Mouse (Mus musculus) testis, adult 2 months (tissue): Measurements from ENCODE around the gene Psmb3. TPM values are rescaled to one million over a fixed set of nuclear protein-coding genes. Genes with fewer than 3 reads are reported as not detected.

Experiments used
- H3K27ac ChIP-seq: fragments of 200-500 bp; 2 replicates; pipeline ENCODE4 v1.5.1; 2012; ENCODE audit warnings: low read depth, low read length; ENCODE audit not compliant: control insufficient read depth, insufficient read depth
- H3K27me3 ChIP-seq: fragments of 200-500 bp; 2 replicates; pipeline ENCODE4 v1.6.1; 2012; ENCODE audit warnings: mild to moderate bottlenecking, low read length, moderate library complexity; ENCODE audit not compliant: control insufficient read depth, insufficient read depth
- H3K36me3 ChIP-seq: fragments of 200-500 bp; 2 replicates; pipeline ENCODE4 v1.6.1; 2012; ENCODE audit warnings: mild to moderate bottlenecking, low read length; ENCODE audit not compliant: control insufficient read depth, insufficient read depth
- H3K4me1 ChIP-seq: fragments of 200-500 bp; 2 replicates; pipeline ENCODE4 v1.6.1; 2012; ENCODE audit warnings: low read length; ENCODE audit not compliant: control insufficient read depth, insufficient read depth
- H3K4me3 ChIP-seq: fragments of 200-500 bp; 2 replicates; pipeline ENCODE4 v1.5.1; 2012; ENCODE audit warnings: low read depth, mild to moderate bottlenecking, low read length, moderate library complexity, mixed read lengths; ENCODE audit not compliant: control insufficient read depth
- CTCF ChIP-seq: fragments of 200-500 bp; IDR thresholded peaks from 2 replicates; pipeline ENCODE4 v1.5.1; 2012; ENCODE audit warnings: low read depth, mild to moderate bottlenecking, inconsistent platforms, low read length, moderate library complexity; ENCODE audit not compliant: control insufficient read depth, insufficient read depth, insufficient replicate concordance
- POLR2A ChIP-seq: fragments of 200-500 bp; IDR thresholded peaks from 2 replicates; pipeline ENCODE4 v1.6.1; 2012; ENCODE audit warnings: low read depth, mild to moderate bottlenecking, inconsistent platforms, low read length, moderate library complexity; ENCODE audit not compliant: control insufficient read depth
- polyA plus RNA-seq: library from polyadenylated mRNA; depleted of rRNA; stranded (reverse); fragments of >200 nt; gene quantifications from 2 replicates; pipeline ENCODE4 v1.2.3, GENCODE M21; 2012

The Psmb3 gene
- polyA plus RNA-seq, 1 experiment: 102 TPM

DNA sequence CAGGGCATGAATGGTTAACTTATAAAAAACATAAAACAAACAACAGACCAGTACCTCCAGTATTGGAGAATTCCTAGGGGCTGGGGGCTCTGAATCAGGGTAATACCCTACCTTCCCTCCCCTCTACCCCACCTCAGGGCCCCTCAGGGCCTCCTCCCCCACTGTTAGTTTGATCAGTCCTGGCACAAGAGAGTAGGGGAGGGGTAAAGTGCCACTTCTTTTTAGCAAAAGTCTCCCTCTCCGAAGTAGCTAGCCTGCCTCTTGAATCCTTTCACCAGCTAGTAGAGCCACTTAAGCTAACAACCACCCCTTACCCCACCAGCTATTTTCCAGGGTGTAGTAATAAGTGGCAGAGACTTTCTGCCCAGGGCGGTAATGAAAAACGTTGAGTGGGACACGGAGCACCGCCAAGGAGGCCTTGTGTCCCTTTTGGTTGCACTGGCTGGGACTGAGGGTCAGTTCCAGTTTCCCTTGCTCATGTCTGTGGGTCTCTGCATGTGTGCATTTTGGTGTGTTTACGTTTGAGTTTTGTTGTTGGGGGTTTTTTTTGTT, 20.6 kb upstream of the Psmb3 start:
- Histone ChIP-seq H3K4me1 (peaks cover 14% of the 10 kb centered on the region), H3K27me3 (no peaks in the 10 kb centered on the region), H3K27ac (no peak overlapping the region), H3K36me3 (no peaks in the 10 kb centered on the region), H3K4me3 (no peak overlapping the region)
- TF ChIP-seq POLR2A (no peak), CTCF (no peak)

DNA sequence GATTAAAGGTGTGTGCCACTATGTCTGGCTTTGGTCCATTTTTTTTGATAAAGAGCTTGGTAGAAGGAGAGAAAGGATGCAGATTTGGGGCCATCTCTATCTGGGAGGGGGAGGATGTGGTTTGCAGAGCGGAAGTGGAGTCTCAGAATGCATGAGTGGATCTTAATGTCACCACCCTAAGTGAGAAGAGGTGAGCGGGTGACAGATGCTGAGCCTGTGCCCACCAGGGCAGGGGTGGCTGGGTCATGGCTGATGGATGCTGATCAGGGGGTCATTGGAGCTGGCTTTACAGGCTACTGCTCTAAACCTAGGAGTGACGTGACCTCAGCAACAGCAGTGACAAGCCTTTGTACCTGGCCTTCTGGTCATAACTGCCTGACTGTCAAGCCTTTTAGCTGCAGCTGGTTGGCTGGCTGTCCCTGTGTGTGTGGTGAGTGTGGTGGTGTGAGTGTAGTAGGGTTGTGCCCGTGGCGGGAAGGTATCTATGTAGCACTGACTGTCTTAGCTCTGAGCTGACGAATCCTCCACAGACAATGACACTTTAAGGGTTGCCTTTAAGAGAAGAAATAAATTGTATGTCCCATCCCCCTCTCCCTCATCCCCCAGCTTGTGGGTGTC, 19.0 kb upstream of the Psmb3 start:
- H3K27me3 ChIP-seq: no peaks in the 10 kb centered on the region
- no peak overlapping the region for H3K27ac ChIP-seq
- 0 out of 2 replicates have a peak, but pooled peaks have one; percentile 7 for TF ChIP-seq POLR2A
- no peak for TF ChIP-seq CTCF
- H3K4me3 ChIP-seq: no peak overlapping the region
- peaks cover 14% of the 10 kb centered on the region for H3K4me1 ChIP-seq
- H3K36me3 ChIP-seq: no peaks in the 10 kb centered on the region

DNA sequence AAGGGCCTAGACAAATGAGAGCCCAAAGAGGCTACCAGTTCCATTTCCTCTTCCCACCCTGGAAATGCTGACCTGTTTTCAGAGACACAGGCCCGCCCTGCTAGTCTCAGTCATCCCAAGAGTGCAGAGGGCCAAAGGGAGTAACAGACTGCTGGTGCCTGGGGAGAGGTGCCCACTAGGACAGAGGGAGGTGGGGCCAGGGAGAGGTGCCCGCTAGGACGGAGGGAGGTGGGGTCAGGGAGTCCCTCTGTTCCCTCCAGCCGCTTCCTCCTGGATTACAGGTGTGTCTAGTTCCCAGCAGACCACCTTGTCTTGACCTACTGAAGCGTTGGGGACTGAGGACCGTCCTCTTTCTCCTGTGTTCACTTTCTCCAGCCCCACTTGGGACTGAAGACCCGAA, 18.4 kb upstream of the Psmb3 start:
- Histone ChIP-seq H3K36me3 (no peaks in the 10 kb centered on the region), H3K27me3 (no peaks in the 10 kb centered on the region), H3K4me1 (peaks cover 14% of the 10 kb centered on the region), H3K27ac (no peak overlapping the region), H3K4me3 (no peak overlapping the region)
- TF ChIP-seq CTCF (no peak), POLR2A (no peak)

DNA sequence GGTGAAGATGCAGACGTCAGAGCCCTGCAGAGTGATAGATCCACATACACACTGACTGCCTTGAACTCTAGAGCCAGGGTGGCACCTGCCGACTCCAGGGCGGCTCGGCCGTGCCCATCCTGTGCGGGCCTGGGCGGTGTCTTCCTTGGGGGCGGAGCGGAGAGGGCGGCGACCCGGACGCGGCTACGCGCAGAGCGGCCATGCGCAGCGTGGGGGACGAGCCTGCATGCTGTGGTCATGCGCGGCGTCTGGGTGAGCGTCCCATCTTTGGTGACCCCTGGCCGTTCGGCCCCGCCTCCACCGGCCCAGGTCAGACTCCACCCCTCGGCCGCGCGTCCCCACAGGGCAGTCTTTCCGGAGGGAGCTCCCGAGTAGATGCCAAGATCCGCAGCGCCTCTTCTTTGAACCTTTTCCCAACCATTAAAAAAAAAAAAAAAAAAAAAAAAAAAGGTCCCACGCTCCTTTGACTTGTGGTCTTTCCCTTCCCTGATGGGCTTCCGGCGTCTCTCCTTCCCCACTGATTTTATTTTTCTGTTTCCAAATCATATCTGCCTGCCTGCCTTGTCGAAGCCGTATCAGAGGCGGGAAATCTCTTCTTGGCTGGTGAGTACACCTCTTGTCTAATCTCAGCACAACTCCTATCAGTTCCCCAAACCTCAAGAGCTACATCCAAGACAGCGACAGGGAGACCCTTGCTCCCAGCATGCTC, 17.4 kb upstream of the Psmb3 start, which contains the start of gene Cisd3:
Cisd3 (plus strand) TSS at position 214 of the 709 bp plus-strand sequence.
- H3K27ac ChIP-seq: peak within 1 kb of the TSS; percentile 20; the same call in 1 of the 2 replicates
- no peaks in the 10 kb centered on the region for H3K36me3 ChIP-seq
- TF ChIP-seq POLR2A (no peak), CTCF (no peak)
- peaks cover 18% of the 10 kb centered on the region for H3K4me1 ChIP-seq
- H3K4me3 ChIP-seq: peak within 1 kb of the TSS; percentile 69
- H3K27me3 ChIP-seq: no peaks in the 10 kb centered on the region

DNA sequence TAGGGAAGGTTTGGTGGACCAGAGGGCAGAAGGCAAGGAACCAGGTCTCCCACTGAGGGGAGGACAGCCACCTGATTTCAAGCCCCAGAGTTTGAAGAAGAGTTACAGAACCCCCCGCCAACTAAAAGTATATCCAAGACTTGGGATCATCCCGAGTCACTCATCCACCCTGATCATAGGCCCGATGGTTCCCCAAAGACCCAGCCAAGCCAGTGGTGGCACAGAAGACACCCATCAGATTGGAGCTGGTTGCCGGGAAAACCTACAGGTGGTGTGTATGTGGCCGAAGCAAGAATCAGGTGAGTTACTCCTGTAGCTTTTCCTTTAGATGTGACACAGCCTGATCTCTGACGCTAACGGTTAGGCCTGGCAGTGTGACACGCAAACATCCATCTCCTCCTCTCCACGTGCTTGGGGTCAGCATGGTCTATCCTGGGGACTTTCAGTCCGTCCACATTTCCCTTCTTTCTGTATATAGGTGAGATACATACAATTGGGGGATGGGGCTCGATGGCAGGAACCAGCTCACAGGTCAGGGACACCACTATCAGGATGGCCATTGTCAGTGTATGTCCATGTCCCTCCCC, 16.8 kb upstream of the Psmb3 start:
- Histone ChIP-seq H3K4me1 (peaks cover 18% of the 10 kb centered on the region), H3K27ac (peak overlapping the region; percentile 20; the same call in 1 of the 2 replicates), H3K4me3 (peak overlapping the region; percentile 53), H3K36me3 (no peaks in the 10 kb centered on the region), H3K27me3 (no peaks in the 10 kb centered on the region)
- TF ChIP-seq CTCF: no peak
- TF ChIP-seq POLR2A: no peak

DNA sequence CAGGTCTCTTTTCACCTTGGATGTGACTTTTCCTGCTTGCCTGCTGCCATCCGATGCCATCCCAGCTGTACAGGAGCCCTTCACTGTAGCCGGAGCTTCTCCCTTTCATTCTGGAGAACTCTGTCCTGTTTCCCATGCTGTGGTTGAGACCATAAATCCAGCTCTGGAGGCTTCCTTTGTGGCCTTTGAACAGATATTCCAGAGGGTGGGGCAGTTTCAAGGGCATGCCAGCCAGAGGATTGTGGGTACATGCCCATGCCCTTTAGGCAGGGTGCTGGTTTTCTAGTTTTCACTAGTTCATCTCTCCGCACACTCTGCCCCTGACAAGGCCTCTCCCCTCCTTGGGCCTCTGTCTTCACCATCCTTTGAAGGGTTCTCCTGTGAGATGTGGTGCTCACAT, 16.1 kb upstream of the Psmb3 start:
- Histone ChIP-seq H3K36me3 (no peaks in the 10 kb centered on the region), H3K4me3 (no peak overlapping the region), H3K27me3 (no peaks in the 10 kb centered on the region), H3K4me1 (peaks cover 18% of the 10 kb centered on the region), H3K27ac (no peak overlapping the region)
- no peak for TF ChIP-seq POLR2A

DNA sequence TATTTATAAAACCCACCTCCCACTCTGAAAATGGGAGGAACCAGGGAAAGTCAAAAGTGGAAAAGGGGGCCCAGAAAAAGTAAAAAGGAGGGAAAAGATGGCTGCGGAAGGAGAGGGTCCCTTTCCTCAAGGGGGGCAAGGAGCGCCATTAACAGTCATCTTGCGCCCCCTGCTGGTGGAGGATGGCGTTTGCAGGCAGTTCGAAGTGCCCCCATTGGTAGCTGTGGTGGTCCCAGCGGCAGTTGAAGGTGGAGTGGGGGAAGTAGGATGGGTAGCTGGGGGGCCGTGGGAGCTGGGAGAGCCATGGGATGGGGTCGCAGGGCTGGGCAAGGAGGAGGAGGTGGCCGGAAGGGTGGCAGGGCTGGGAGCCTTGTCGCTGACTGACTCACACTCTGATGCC, 13.3 kb upstream of the Psmb3 start:
- peak; percentile 94 for TF ChIP-seq CTCF
- no peak for TF ChIP-seq POLR2A
- Histone ChIP-seq H3K4me3 (no peak overlapping the region), H3K36me3 (no peaks in the 10 kb centered on the region)

More for the DNA sequence above, 13.3 kb upstream of the Psmb3 start:
- Histone ChIP-seq H3K27ac (no peak overlapping the region), H3K27me3 (no peaks in the 10 kb centered on the region), H3K4me1 (peaks cover 17% of the 10 kb centered on the region)
